In genomic region chr15:95725866-95726265, GRCm38 (mm10) we compare ENCODE assay signal across 9 mouse cellular contexts.
DNase-seq lines count a peak whose midpoint lies in the region; ATAC-seq lines count a peak whose summit lies in the region.
"Had no signal": no experiment of that assay in that cellular context is flagged by ENCODE, and none has a peak within 500 bp of the region (broad histone marks: within the 10 kb centered on the region; RNA-seq: fewer than 3 reads in every experiment).

No protein-coding gene starts in this region.

- no peaks in the 10 kb centered on the region for H3K27me3 ChIP-seq in hindbrain, embryonic 10.5 days (ENCODE audit: insufficient read depth, poor library complexity, severe bottlenecking)
- H3K27me3 ChIP-seq in hindbrain, embryonic 12.5 days, result no peaks in the 10 kb centered on the region
- H3K27me3 ChIP-seq: embryonic facial prominence, embryonic 12.5 days had no signal

- H3K9me3 ChIP-seq in hindbrain, embryonic 10.5 days, result 0 out of 2 replicates have a peak, but pooled peaks cover 5% of the 10 kb centered on the region
- H3K9me3 ChIP-seq in hindbrain, embryonic 12.5 days (replicated peaks), result no peaks in the 10 kb centered on the region; the same call in 1 of the 2 replicates
- H3K9me3 ChIP-seq: embryonic facial prominence, embryonic 12.5 days had no signal

- no peak overlapping the region for H3K4me2 ChIP-seq in hindbrain, embryonic 12.5 days (replicated peaks)
- H3K4me2 ChIP-seq: embryonic facial prominence, embryonic 12.5 days had no signal

- DNase-seq in hindbrain, embryonic 10.5 days (ENCODE audit: low spot score), result peak; percentile 64
- DNase-seq in c-Kit-positive CD71-positive TER-119-positive erythroid progenitor cells, embryonic 14.5 days (ENCODE audit: low spot score), result peak; percentile 41
- DNase-seq in gastrocnemius, adult 18-20 months (ENCODE audit: low spot score), result peak; percentile 56
- peak; percentile 27 for DNase-seq in kidney, adult 11 months
- peak; percentile 84 to 87 for DNase-seq in left cerebral cortex, postnatal 25 days (ENCODE audit: low spot score in 2 of 2)
- DNase-seq in ovary, adult 18-20 months (ENCODE audit: low spot score), result peak; percentile 34
- DNase-seq in thymus, postnatal 0 days (ENCODE audit: low spot score), result peak; percentile 96

- WGBS in hindbrain, embryonic 10.5 days, result 43% methylated on average over 11 of the region's 11 CpGs
- 47% methylated on average over 11 of the region's 11 CpGs for WGBS in hindbrain, embryonic 12.5 days

- no peaks in the 10 kb centered on the region for H3K36me3 ChIP-seq in hindbrain, embryonic 10.5 days
- no peaks in the 10 kb centered on the region for H3K36me3 ChIP-seq in hindbrain, embryonic 12.5 days
- H3K36me3 ChIP-seq: embryonic facial prominence, embryonic 12.5 days had no signal

- no peak overlapping the region for H3K27ac ChIP-seq in hindbrain, embryonic 10.5 days
- no peak overlapping the region for H3K27ac ChIP-seq in hindbrain, embryonic 12.5 days
- H3K27ac ChIP-seq: embryonic facial prominence, embryonic 12.5 days had no signal

- H3K4me1 ChIP-seq in hindbrain, embryonic 10.5 days (replicated peaks), result no peaks in the 10 kb centered on the region
- no peaks in the 10 kb centered on the region for H3K4me1 ChIP-seq in hindbrain, embryonic 12.5 days
- H3K4me1 ChIP-seq: embryonic facial prominence, embryonic 12.5 days had no signal

- intact Hi-C loops in left cerebral cortex, postnatal 25 days (cut with DNase I), result no loop called here

- no peak overlapping the region for H3K4me3 ChIP-seq in hindbrain, embryonic 10.5 days
- H3K4me3 ChIP-seq in hindbrain, embryonic 12.5 days, result no peak overlapping the region
- H3K4me3 ChIP-seq: embryonic facial prominence, embryonic 12.5 days had no signal

- no peak for ATAC-seq in hindbrain, embryonic 12.5 days (ENCODE audit: low FRiP score)

- no peak overlapping the region for H3K9ac ChIP-seq in hindbrain, embryonic 12.5 days
- H3K9ac ChIP-seq: embryonic facial prominence, embryonic 12.5 days had no signal

Comparison
In these comparisons a context has a peak if more than half of its experiments do, and no peak if none do; other contexts are left out.
1. DNase-seq: peak in every context shown above with its lines; median percentile 96 in thymus, postnatal 0 days; 86 in left cerebral cortex, postnatal 25 days; 64 in hindbrain, embryonic 10.5 days; 56 in gastrocnemius, adult 18-20 months; 41 in c-Kit-positive CD71-positive TER-119-positive erythroid progenitor cells, embryonic 14.5 days; 34 in ovary, adult 18-20 months; 27 in kidney, adult 11 months.